Mouse (Mus musculus): ENCODE data around the gene Taar8c.
A peak's percentile ranks its signal among the peaks of the same experiment; 100 is the strongest.
"Not testable (repeated sequence)": the region's sequence is repeated elsewhere in the genome, so short reads cannot be mapped to it uniquely, and the experiment has no call there.

The Taar8c gene

GRCm38 (mm10) chr10:24101812-24102211 is at the start of gene Taar8c:
TSS of gene Taar8c (minus strand) at chr10:24101912.
- not testable (repeated sequence) for DNase-seq (ENCODE audit: low read depth)

GRCm38 (mm10) chr10:24150086-24150485 is 48.4 kb upstream of the Taar8c start:
- no peak for DNase-seq (ENCODE audit: low read depth)

DNA sequence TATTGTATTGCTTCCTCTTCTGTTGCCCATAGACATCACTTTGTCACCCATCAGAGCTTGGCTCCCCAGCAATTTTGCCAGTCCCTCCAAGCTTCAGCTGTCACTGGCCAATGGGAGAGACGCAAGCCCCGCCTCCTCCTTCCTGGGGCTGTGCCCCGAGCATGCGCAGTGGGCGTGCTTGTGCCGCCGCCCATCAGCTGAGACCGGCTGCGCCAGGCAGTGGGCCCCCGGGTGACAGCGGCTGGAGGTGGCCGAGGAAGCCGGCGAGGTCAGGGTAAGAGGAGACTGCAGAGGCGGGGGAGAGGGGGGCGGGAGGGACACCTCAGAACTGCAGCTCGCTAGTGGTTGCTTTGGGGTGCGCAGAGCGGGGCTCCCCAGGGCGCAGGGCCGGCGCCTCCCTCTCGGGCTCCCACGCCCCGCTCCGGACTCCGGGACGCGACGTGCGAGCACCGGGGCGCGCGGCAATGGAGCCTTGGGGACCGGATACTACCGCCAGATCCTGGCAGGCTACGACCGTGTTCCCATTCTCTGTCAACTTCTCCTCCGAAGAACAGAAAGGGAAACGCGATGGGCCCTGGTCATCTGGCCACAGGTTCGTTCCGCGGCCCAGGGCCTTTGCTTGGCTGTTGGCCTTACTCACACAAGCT is 47.5 kb upstream of the Taar8c start, which contains the start of gene Stx7:
Gene Stx7, plus strand, starts transcription at position 168 of the 647 bp plus-strand sequence.
- DNase-seq (ENCODE audit: low read depth), result peak; percentile 92

DNA sequence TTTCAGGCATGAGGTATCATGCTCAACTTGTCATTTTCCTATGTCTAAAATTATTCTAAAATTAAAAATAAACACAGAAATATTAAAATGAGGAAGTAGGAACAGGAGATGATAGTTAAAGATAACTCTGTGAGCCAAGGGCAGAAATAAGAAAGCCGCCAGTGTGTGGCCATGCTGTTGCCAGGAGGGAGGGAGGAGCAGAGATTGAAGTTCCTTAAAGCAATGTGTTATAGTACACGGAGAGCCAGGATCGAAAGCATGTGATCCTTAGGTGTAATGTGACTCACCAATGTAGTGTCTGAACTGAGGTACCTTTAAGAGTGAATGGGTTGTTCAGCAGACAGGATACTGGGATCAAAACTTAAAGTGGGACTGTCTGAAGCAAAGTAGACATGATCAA is 41.0 kb upstream of the Taar8c start:
- DNase-seq (ENCODE audit: low read depth), result no peak

DNA sequence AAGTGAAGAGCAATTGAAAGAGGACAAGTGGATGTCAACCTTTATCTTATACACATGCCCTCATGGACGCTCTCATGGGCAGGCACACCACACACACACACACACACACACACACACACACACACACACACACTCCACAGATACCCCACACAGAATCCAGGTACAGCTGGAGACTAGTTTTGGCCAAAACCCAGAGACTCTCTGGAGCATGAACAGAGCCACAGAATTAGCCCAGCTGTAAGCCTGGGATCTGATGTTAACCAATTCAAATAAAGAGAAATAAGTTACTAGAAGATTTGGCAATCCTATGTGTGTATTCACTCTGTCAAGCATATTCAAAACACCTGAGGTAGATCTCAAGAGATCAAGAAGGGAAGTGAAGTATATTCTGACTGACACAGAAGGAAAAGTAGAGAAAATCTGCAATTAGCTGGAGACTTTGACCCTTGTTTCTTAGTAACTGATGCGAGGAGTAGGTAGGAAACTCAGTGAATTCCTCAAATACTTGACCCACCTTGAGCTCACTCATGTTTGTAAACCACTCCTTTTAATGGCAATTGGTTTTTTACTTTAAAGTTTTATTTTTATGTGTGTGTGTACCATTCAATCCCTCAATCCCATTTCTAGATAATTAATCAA is 37.0 kb upstream of the Taar8c start:
- DNase-seq (ENCODE audit: low read depth), result no peak

DNA sequence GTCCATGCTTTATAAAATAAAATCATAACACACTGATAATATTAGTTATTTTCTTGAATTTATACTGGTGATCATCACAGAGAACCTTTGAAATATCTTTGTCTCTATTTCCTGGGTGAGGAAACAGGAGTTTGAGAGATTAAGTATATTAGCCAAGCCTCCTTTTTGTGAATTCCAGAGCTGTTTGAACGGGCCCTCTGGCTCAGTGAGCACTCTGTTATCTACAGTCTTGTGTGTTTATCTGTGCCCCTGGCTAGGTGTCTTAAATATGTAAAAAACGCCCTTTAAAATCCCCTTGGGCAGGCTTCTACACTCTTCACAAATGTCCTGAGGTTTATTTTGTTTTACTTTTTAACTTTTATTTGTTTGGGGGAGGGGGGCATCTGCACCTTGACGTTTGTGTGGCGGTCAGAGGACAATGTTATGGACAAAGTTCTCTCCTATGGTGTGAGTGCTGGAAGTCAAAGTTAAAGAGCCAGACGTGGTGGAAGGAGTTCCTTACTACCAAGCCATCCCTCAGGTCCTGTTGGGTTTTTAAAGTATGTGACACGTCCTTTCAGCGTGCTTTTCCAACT is 32.4 kb upstream of the Taar8c start:
- no peak for DNase-seq (ENCODE audit: low read depth)

GRCm38 (mm10) chr10:24133132-24133531 is 31.4 kb upstream of the Taar8c start:
- no peak for DNase-seq (ENCODE audit: low read depth)

- no peak for DNase-seq (ENCODE audit: low read depth)
Observed at GRCm38 (mm10) chr10:24132273-24132672, 30.6 kb upstream of the Taar8c start.

DNA sequence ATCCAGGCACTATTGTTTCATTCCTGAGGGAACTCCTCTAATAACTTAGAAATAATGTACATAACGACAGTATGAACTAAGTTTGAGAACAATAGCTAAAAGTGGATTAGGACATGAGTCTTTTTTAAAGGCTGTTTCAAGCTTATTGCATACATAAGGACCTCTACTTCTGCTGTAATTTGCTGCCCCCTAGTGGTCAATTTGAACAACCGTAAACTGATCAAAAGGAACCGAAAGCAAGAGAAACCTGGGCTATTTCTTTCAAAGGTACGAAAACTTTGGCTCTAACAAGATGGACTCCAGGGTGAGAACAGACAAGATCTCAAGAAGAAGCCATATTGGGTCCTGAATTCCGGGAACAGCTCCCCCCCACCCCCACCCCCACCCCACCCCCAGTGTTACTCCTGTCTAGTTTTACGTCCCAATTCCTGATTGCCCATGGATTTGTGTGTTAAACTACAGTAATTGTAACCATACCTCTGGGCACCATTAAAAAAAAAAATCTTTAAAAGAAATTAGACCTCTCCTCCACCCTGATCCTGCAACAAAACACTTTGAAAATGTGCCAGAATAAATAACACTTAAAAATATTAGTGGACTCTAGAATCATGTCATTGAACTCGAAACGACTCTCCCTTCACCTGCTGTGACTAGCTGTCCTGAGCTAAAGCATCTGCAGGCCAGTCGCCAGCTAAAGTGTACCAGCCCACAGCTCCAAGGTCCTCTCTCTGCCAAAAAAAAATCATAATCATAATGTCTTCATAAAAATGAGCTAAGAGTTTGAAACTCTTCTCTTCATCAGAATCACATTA is 29.9 kb upstream of the Taar8c start:
- peak; percentile 79 for DNase-seq (ENCODE audit: low read depth)

- peak; percentile 39 for DNase-seq (ENCODE audit: low read depth)
Observed at GRCm38 (mm10) chr10:24111116-24111778, 9.5 kb upstream of the Taar8c start.

- DNase-seq (ENCODE audit: low read depth), result not testable (repeated sequence)
Observed at GRCm38 (mm10) chr10:24109434-24109833, 7.7 kb upstream of the Taar8c start, which contains the start of gene Taar9. TSS of gene Taar9 (minus strand) at chr10:24109534.

- no peak for DNase-seq (ENCODE audit: low read depth)
Observed at GRCm38 (mm10) chr10:24108236-24108635, 6.5 kb upstream of the Taar8c start.

DNA sequence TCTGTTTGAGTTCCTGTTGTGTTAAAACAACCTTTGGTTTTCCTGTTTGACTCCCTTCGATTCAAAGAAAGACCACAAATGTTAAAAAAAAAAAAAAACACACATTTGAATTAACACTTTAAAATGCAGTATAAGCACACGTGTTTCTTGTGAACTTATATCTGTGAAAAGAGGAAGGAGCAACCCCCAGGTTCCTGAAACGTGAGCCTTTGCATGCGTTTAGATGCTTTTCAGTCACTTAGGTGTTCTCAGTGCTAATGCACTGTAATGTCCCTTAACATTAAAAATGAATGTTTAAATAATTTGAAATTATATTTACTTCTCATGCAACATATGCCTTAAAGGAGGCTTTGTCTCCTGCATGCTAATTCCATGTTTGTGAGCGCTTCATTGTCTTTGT is 6.0 kb upstream of the Taar8c start:
- DNase-seq (ENCODE audit: low read depth), result no peak

DNA sequence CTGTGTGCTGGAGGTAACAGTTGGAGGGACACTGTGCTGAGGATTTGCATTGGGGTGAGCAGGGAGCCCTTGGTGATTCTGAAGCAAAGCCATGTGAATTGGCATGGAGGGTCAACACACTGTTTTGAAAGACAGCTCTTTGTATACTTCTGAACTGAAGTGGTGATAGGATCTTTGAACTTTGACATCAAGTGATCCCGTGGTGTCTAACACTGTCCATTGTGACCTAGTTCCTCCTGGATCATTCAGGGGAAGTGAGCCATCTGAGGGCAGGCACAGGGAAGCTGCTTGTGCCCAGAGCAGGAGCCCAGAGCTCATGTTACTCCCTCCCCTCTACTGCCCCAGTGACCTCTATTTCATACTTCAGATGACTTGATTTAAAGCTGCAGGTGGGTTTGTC is 1.6 kb upstream of the Taar8c start:
- not testable (repeated sequence) for DNase-seq (ENCODE audit: low read depth)

GRCm38 (mm10) chr10:24097010-24097409 is 4.7 kb downstream of the Taar8c start:
- DNase-seq (ENCODE audit: low read depth), result not testable (repeated sequence)

GRCm38 (mm10) chr10:24092194-24092593 is 9.5 kb downstream of the Taar8c start, which contains the start of gene Taar8b:
TSS of gene Taar8b (minus strand) at chr10:24092294.
- DNase-seq (ENCODE audit: low read depth), result no peak

GRCm38 (mm10) chr10:24087168-24087567 is 14.5 kb downstream of the Taar8c start:
- DNase-seq (ENCODE audit: low read depth), result no peak

DNA sequence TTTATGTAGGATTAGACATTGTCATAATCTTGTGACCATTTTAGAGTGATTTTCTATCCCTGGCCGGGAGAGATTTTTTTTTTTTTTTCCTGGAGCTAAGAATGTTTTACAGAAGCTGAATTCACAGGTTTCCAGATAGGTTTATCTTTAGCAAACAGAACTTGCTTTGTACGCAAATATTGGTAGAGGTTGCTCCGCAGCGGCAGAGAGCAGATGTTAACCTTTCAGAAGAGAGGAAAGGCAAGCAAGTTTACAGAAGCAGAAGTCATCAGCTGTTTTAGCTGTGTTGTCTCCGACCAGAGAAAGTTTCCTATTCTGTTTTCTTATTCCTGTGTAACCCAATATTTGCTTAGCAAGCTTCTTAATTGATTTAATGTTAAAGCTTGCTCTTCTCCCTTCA is 15.2 kb downstream of the Taar8c start:
- no peak for DNase-seq (ENCODE audit: low read depth)

- no peak for DNase-seq (ENCODE audit: low read depth)
Observed at GRCm38 (mm10) chr10:24085936-24086335, 15.8 kb downstream of the Taar8c start.

- DNase-seq (ENCODE audit: low read depth), result no peak
Observed at GRCm38 (mm10) chr10:24080166-24080565, 21.5 kb downstream of the Taar8c start.

- not testable (repeated sequence) for DNase-seq (ENCODE audit: low read depth)
Observed at GRCm38 (mm10) chr10:24076200-24076599, 25.5 kb downstream of the Taar8c start, which contains the start of gene Taar8a. TSS of gene Taar8a (plus strand) at chr10:24076500.

- DNase-seq (ENCODE audit: low read depth), result not testable (repeated sequence)
Observed at GRCm38 (mm10) chr10:24074751-24075150, 27.0 kb downstream of the Taar8c start.

Data from naive thymus-derived CD4-positive, alpha-beta T cell, adult 2 months (primary cell).